Mouse (Mus musculus) hindbrain, embryonic 10.5 days (tissue): ENCODE data around the gene Cyp3a41b. TPM values are rescaled to one million over a fixed set of nuclear protein-coding genes. Genes with fewer than 3 reads are reported as not detected.
"Not testable (repeated sequence)": the region's sequence is repeated elsewhere in the genome, so short reads cannot be mapped to it uniquely, and the experiment has no call there.

ENCODE experiments used
- DNase-seq: peaks from one replicate; pipeline ENCODE4 v3.0.0-alpha.2; 2017; ENCODE audit warnings: low spot score
- H3K27ac ChIP-seq: fragments of 300-500 bp; sonication (generic); 2 replicates; pipeline ENCODE4 v1.5.1; 2016; ENCODE audit warnings: mild to moderate bottlenecking, moderate library complexity
- H3K27me3 ChIP-seq: fragments of 300-500 bp; sonication (generic); 2 replicates; pipeline ENCODE4 v1.6.1; 2016; ENCODE audit warnings: mild to moderate bottlenecking; ENCODE audit not compliant: poor library complexity, insufficient read depth, severe bottlenecking
- H3K36me3 ChIP-seq: fragments of 300-500 bp; sonication (generic); 2 replicates; pipeline ENCODE4 v1.6.1; 2016; ENCODE audit warnings: mild to moderate bottlenecking, moderate library complexity
- H3K4me1 ChIP-seq: fragments of 300-500 bp; sonication (generic); replicated peaks from 2 replicates; pipeline ENCODE4 v1.6.1; 2016; ENCODE audit warnings: mild to moderate bottlenecking
- H3K4me3 ChIP-seq: fragments of 300-500 bp; sonication (generic); 2 replicates; pipeline ENCODE4 v1.5.1; 2016; ENCODE audit warnings: mild to moderate bottlenecking, moderate library complexity
- H3K9me3 ChIP-seq: fragments of 300-500 bp; sonication (generic); 2 replicates; pipeline ENCODE4 v1.6.1; 2016; ENCODE audit warnings: mild to moderate bottlenecking, moderate library complexity
- WGBS: fragments of 180-500 bp; shearing (Covaris S2); methylation state at CpG from one replicate; pipeline ENCODE4 v1.1.7; 2016; 5-methylcytosine and 5-hydroxymethylcytosine counted together
- polyA plus RNA-seq: library from polyadenylated mRNA; unstranded; fragments of >200 nt; fragmentation: Nextera tagmentation; extraction: Ambion mirVana; gene quantifications from 2 replicates; pipeline ENCODE4 v1.2.1, GENCODE M21; 2016

Gene Cyp3a41b
- polyA plus RNA-seq, result not detected in 2 replicates

DNA sequence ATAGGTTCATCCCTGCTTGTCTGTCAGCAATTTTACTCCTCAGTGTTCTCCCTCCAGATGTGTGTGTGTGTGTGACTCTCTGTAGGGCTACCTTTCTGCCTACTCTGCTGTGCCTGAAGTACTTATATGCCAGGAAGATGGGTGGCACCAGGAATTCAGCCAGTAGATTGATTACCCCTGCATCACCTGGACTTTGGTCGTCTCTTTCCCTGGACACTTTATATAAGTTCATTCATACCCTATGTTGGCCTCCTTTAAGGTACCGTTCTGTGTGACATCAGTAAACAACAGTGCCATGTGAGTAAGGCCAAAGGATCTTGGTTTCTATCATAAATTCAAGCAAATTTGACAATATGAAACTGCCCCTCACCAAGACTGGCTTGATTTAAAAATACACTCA lies at the start of gene Cyp3a41b:
TSS of gene Cyp3a41b (minus strand) at position 101 of the 400 bp plus-strand sequence.
- H3K4me1 ChIP-seq, result not testable (repeated sequence)
- WGBS, result 73% methylated on average over 1 of the region's 2 CpGs

DNA sequence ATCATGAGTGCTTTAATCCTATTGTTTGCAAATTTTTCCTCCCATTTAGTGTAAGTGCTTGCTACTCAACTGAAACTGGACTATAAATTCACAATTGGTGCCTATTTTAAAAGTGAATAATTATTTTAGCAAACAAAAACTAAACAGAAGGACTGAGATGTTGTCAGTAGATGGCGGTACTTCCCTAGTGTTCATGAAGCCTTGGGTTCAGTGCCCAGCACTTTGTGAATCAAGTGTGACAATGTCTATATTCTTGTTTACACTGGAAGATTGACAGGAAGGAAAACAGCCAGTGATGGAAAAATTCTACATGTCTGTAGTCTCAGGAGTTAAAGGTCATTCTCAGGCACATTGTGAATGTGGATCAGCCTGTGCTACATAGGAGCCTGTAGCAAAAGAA lies 47.8 kb upstream of the Cyp3a41b start:
- WGBS, result 85% methylated on average over 1 of the region's 1 CpGs
- not testable (repeated sequence) for H3K36me3 ChIP-seq, H3K27ac ChIP-seq, H3K4me3 ChIP-seq, H3K27me3 ChIP-seq, DNase-seq, H3K4me1 ChIP-seq
- H3K9me3 ChIP-seq, result peaks cover 98% of the 10 kb centered on the region

More for the DNA sequence above, at the start of gene Cyp3a41b:
- not testable (repeated sequence) for H3K27ac ChIP-seq, H3K36me3 ChIP-seq, H3K4me3 ChIP-seq, H3K27me3 ChIP-seq, DNase-seq, H3K9me3 ChIP-seq

DNA sequence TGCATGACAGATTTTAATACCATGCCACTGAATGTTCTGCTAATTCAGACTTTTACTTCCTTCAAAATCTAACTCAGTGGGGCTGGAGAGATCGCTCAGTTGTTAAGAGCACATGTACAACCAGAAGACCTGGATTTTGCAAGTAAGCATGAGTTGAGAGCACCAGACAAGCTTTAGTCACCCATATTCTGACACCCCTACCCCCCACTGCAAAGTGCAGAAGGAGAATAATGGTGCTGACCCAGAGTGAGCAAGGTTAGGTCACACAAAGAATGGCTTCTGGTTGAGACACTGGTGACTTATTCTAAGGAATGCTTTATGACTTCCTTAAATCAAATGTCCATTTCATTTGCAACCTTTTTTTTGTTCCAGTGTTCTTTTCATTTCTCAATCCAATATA lies 20.4 kb upstream of the Cyp3a41b start:
- not testable (repeated sequence) for H3K4me1 ChIP-seq, DNase-seq, H3K4me3 ChIP-seq, H3K36me3 ChIP-seq, H3K27me3 ChIP-seq, H3K27ac ChIP-seq
- H3K9me3 ChIP-seq, result peaks cover 65% of the 10 kb centered on the region
- WGBS, result 84% methylated on average over 1 of the region's 1 CpGs

DNA sequence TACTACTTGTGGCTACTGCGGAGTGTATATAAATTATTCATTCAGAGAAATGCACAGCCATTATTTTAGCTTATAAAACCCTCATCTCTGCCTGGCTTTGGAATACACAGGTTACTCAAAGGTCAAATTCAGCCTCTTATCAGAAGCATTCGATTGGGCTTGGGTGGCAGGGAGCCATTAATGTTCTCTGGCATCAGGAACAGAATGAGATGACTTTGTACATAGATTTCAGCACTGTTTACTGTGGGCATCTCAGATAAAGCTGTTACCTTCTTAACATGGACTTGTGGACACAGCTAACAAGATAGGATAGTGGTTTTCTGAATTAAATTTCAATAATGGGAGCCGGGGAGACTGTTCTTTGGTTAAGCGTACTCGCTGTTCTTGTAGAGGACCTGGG lies 13.3 kb upstream of the Cyp3a41b start:
- peaks cover 40% of the 10 kb centered on the region for H3K9me3 ChIP-seq
- H3K4me1 ChIP-seq, H3K27ac ChIP-seq, H3K27me3 ChIP-seq, H3K36me3 ChIP-seq, H3K4me3 ChIP-seq, DNase-seq: not testable (repeated sequence)
- WGBS, result 88% methylated on average over 5 of the region's 5 CpGs

DNA sequence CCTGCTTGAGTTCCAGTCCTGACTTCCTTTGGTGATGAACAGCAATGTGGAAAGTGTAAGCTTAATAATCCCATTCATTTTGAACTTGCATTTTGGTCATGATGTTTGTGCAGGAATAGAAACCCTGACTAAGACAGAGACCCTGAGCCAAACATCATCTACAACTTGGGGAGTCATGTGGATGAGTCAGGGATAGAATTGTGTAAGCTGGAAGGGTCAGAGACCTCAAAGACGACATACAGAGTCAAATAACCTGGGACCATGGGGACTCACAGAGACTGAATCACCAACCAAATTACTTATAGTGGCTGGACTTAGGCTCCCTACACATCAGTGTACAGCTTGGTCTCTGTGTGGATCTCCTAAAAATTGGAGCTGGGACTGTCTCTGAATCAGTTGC lies 7.2 kb downstream of the Cyp3a41b start:
- H3K4me3 ChIP-seq, H3K4me1 ChIP-seq, H3K27me3 ChIP-seq, DNase-seq, H3K27ac ChIP-seq, H3K36me3 ChIP-seq: not testable (repeated sequence)
- WGBS, result 81% methylated on average over 1 of the region's 1 CpGs
- H3K9me3 ChIP-seq, result peaks cover 14% of the 10 kb centered on the region

DNA sequence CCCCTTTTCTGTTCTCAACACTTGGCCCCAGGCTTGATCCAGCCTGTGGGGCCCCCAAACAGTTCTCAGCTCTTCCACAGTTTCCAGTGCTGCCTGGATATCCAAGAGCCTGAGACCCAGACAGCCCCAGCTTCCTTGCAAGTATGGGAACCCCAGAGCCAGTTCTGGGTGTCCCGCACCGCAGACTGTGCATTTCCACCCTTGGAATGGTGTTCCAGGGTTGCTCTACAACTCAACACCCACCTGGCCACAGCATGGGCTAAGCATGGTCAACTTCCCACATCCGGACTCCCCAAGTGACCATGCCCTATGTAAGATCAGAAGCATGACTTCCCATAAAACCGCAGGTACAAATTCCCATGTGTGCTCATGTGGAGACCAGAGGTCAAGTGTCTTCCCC lies 8.9 kb downstream of the Cyp3a41b start:
- H3K4me3 ChIP-seq, H3K4me1 ChIP-seq, H3K36me3 ChIP-seq, H3K27me3 ChIP-seq, H3K27ac ChIP-seq, DNase-seq: not testable (repeated sequence)
- WGBS, result 89% methylated on average over 4 of the region's 4 CpGs
- peaks cover 14% of the 10 kb centered on the region for H3K9me3 ChIP-seq

DNA sequence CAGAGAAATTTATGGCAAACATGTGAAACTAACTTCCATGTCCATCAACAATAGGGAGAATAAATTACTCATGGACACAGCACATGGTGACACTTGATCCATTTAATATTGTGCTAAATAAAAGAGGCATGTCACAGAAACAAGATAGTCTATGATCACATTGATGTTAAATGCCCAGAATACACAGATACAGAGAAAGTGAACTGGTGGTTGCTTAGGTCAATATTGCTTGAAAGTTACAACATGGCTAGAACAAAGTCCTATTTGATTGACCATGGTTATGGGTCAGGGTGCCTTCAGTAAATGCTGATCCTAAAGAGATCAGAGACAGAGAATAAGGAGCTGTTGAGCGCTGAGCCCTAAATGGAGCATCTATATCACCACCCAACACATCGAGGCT lies 12.6 kb downstream of the Cyp3a41b start:
- H3K27ac ChIP-seq, DNase-seq, H3K27me3 ChIP-seq, H3K4me1 ChIP-seq, H3K36me3 ChIP-seq, H3K4me3 ChIP-seq: not testable (repeated sequence)
- WGBS, result 78% methylated on average over 2 of the region's 2 CpGs
- H3K9me3 ChIP-seq, result peaks cover 14% of the 10 kb centered on the region

Other genes starting within 250 kb of the Cyp3a41b start
- not detected in 2 replicates for gene Cyp3a57, start 239.5 kb downstream of the Cyp3a41b start, polyA plus RNA-seq
- gene Cyp3a16, start 115.0 kb downstream of the Cyp3a41b start, polyA plus RNA-seq, result not detected in 2 replicates
- gene Cyp3a41a, start 135.4 kb upstream of the Cyp3a41b start, polyA plus RNA-seq, result not detected in 2 replicates
- not detected in 2 replicates for gene Cyp3a44, start 221.1 kb upstream of the Cyp3a41b start, polyA plus RNA-seq